ENCODE assay signal across 10 mouse cellular contexts in genomic region chr3:96098616-96099267, GRCm38 (mm10). TPM values are rescaled to one million over a fixed set of nuclear protein-coding genes. Genes with fewer than 3 reads are reported as not detected.
DNase-seq lines count a peak whose midpoint lies in the region; ATAC-seq and TF ChIP-seq lines count a peak whose summit lies in the region.
"Had no signal": no experiment of that assay in that cellular context is flagged by ENCODE, and none has a peak within 500 bp of the region (broad histone marks: within the 10 kb centered on the region; RNA-seq: fewer than 3 reads in every experiment).

No protein-coding gene starts in this region.

- H3K27ac ChIP-seq in heart, adult 2 months: no peak overlapping the region
- H3K27ac ChIP-seq in heart, embryonic 12.5 days (ENCODE audit: poor library complexity, severe bottlenecking): no peak overlapping the region
- peak overlapping the region; percentile 45; the same call in 1 of the 2 replicates for H3K27ac ChIP-seq in bone marrow macrophage, adult 2 months (ENCODE audit: insufficient read depth, low read depth, low read length)
- no peak overlapping the region for H3K27ac ChIP-seq in kidney, adult 2 months (ENCODE audit: insufficient read depth, low read depth, low read length)
- H3K27ac ChIP-seq in forebrain, postnatal 0 days (ENCODE audit: low read depth, low read length): no peak overlapping the region
- H3K27ac ChIP-seq in thymus, adult 2 months (ENCODE audit: control insufficient read depth, insufficient read depth, low read length): no peak overlapping the region
- H3K27ac ChIP-seq: neural tube, embryonic 12.5 days had no signal

- H3K9me3 ChIP-seq in heart, embryonic 12.5 days (replicated peaks): no peaks in the 10 kb centered on the region
- no peaks in the 10 kb centered on the region for H3K9me3 ChIP-seq in forebrain, postnatal 0 days (ENCODE audit: low read length)
- H3K9me3 ChIP-seq: neural tube, embryonic 12.5 days had no signal

- no peak for TF ChIP-seq CTCF in heart, adult 2 months (IDR thresholded peaks at IDR 0.05)
- TF ChIP-seq CTCF in bone marrow macrophage, adult 2 months (IDR thresholded peaks at IDR 0.05; ENCODE audit: low read depth, low read length): no peak
- TF ChIP-seq CTCF in kidney, adult 2 months (conservative IDR thresholded peaks at IDR 0.05; ENCODE audit: insufficient read depth, insufficient read length, low read depth, low read length): no peak
- TF ChIP-seq CTCF in forebrain, postnatal 0 days (IDR thresholded peaks at IDR 0.05; ENCODE audit: low read depth): no peak
- no peak for TF ChIP-seq CTCF in thymus, adult 2 months (IDR thresholded peaks at IDR 0.05; ENCODE audit: borderline replicate concordance, control insufficient read depth, extremely low read depth, insufficient read depth, low read length, poor library complexity)

- H3K9ac ChIP-seq in heart, adult 2 months (ENCODE audit: low read depth, low read length): no peak overlapping the region
- H3K9ac ChIP-seq in heart, embryonic 12.5 days: no peak overlapping the region
- H3K9ac ChIP-seq in forebrain, postnatal 0 days: no peak overlapping the region
- H3K9ac ChIP-seq: neural tube, embryonic 12.5 days had no signal

- no peaks in the 10 kb centered on the region for H3K27me3 ChIP-seq in heart, adult 2 months (ENCODE audit: control insufficient read depth, insufficient read depth, low read length)
- no peaks in the 10 kb centered on the region for H3K27me3 ChIP-seq in heart, embryonic 12.5 days (replicated peaks)
- no peaks in the 10 kb centered on the region for H3K27me3 ChIP-seq in kidney, adult 2 months (replicated peaks; ENCODE audit: control insufficient read depth, insufficient read depth, low read length)
- no peaks in the 10 kb centered on the region for H3K27me3 ChIP-seq in forebrain, postnatal 0 days (ENCODE audit: insufficient read depth, low read length)
- no peaks in the 10 kb centered on the region for H3K27me3 ChIP-seq in thymus, adult 2 months (ENCODE audit: control insufficient read depth, insufficient read depth, low read length)
- H3K27me3 ChIP-seq: neural tube, embryonic 12.5 days had no signal

- no peak overlapping the region for H3K4me3 ChIP-seq in heart, adult 2 months
- no peak overlapping the region for H3K4me3 ChIP-seq in heart, embryonic 12.5 days
- H3K4me3 ChIP-seq in bone marrow macrophage, adult 2 months (ENCODE audit: insufficient read depth, low read length): no peak overlapping the region
- no peak overlapping the region for H3K4me3 ChIP-seq in kidney, adult 2 months (ENCODE audit: insufficient read depth, low read depth, low read length)
- H3K4me3 ChIP-seq in forebrain, postnatal 0 days (ENCODE audit: low read depth, low read length): no peak overlapping the region
- no peak overlapping the region for H3K4me3 ChIP-seq in thymus, adult 2 months (ENCODE audit: control insufficient read depth, insufficient read depth, low read length)
- H3K4me3 ChIP-seq: neural tube, embryonic 12.5 days had no signal

- peak; percentile 35 to 55 for DNase-seq in heart, adult 2 months
- DNase-seq in kidney, adult 2 months: peak; percentile 57
- no peak for DNase-seq in forebrain, postnatal 0 days
- DNase-seq in thymus, postnatal 14 days: no peak
- no peak for DNase-seq in thymus, adult 2 months
- DNase-seq: cerebellum, postnatal 25 days had no signal

- intact Hi-C loops in heart, adult 2 months (cut with DNase I): no loop called here

- no peaks in the 10 kb centered on the region for H3K36me3 ChIP-seq in heart, adult 2 months (ENCODE audit: control insufficient read depth, insufficient read depth, low read length)
- no peaks in the 10 kb centered on the region for H3K36me3 ChIP-seq in heart, embryonic 12.5 days
- no peaks in the 10 kb centered on the region for H3K36me3 ChIP-seq in kidney, adult 2 months (ENCODE audit: control insufficient read depth, insufficient read depth, low read length)
- no peaks in the 10 kb centered on the region for H3K36me3 ChIP-seq in forebrain, postnatal 0 days (ENCODE audit: insufficient read depth)
- no peaks in the 10 kb centered on the region for H3K36me3 ChIP-seq in thymus, adult 2 months (ENCODE audit: control insufficient read depth, insufficient read depth, low read length)
- H3K36me3 ChIP-seq: neural tube, embryonic 12.5 days had no signal

- no peaks in the 10 kb centered on the region for H3K79me2 ChIP-seq in heart, adult 2 months (replicated peaks; ENCODE audit: control insufficient read depth, insufficient read depth, low read length)

- TF ChIP-seq POLR2A in heart, adult 2 months (IDR thresholded peaks at IDR 0.05; ENCODE audit: insufficient read depth, low read depth, low read length): no peak
- no peak for TF ChIP-seq POLR2A in bone marrow macrophage, adult 2 months (IDR thresholded peaks at IDR 0.05; ENCODE audit: borderline replicate concordance, low read depth, low read length)
- no peak for TF ChIP-seq POLR2A in kidney, adult 2 months (IDR thresholded peaks at IDR 0.05; ENCODE audit: low read depth, low read length)
- TF ChIP-seq POLR2A in thymus, adult 2 months (IDR thresholded peaks at IDR 0.05; ENCODE audit: control insufficient read depth, extremely low read depth, insufficient read depth, low read length, poor library complexity): no peak

- peaks cover 4% of the 10 kb centered on the region for H3K4me1 ChIP-seq in heart, adult 2 months (ENCODE audit: control insufficient read depth, insufficient read depth, low read length)
- peaks cover 22% of the 10 kb centered on the region for H3K4me1 ChIP-seq in heart, embryonic 12.5 days (replicated peaks)
- peaks cover 40% of the 10 kb centered on the region for H3K4me1 ChIP-seq in bone marrow macrophage, adult 2 months (ENCODE audit: control insufficient read depth, insufficient read depth, low read length)
- peaks cover 6% of the 10 kb centered on the region; the same call in 1 of the 2 replicates for H3K4me1 ChIP-seq in kidney, adult 2 months (ENCODE audit: control insufficient read depth, insufficient read depth, low read length)
- 0 out of 2 replicates have a peak, but pooled peaks cover 4% of the 10 kb centered on the region for H3K4me1 ChIP-seq in forebrain, postnatal 0 days (ENCODE audit: insufficient read depth)
- H3K4me1 ChIP-seq in thymus, adult 2 months (replicated peaks; ENCODE audit: control insufficient read depth, insufficient read depth, low read length): peaks cover 6% of the 10 kb centered on the region

- WGBS in heart, adult 2 months: 35% methylated on average over 7 of the region's 7 CpGs
- 41% methylated on average over 7 of the region's 7 CpGs for WGBS in heart, embryonic 12.5 days
- 38% methylated on average over 7 of the region's 7 CpGs for WGBS in kidney, adult 2 months
- whole genome bisulfite sequencing in forebrain, postnatal 0 days: 60% methylated on average over 7 of the region's 7 CpGs
- 69% methylated on average over 7 of the region's 7 CpGs for WGBS in thymus, adult 2 months

- ATAC-seq in heart, embryonic 12.5 days (ENCODE audit: insufficient number of reproducible peaks, low FRiP score): no peak
- ATAC-seq in megakaryocyte, adult 5-6 weeks (ENCODE audit: poor library complexity, severe bottlenecking): peak; percentile 60
- no peak for ATAC-seq in forebrain, postnatal 0 days

- H3K4me2 ChIP-seq in heart, embryonic 12.5 days: no peak overlapping the region
- no peak overlapping the region for H3K4me2 ChIP-seq in forebrain, postnatal 0 days (ENCODE audit: low read depth)
- H3K4me2 ChIP-seq: neural tube, embryonic 12.5 days had no signal

- TF ChIP-seq EP300 in heart, adult 2 months (IDR thresholded peaks at IDR 0.05; ENCODE audit: insufficient read depth, low read depth, low read length): no peak

RNA-seq across cellular contexts. Expression of gene Otud7b, which starts 5.6 kb away (rescaled TPM):
- 10 to 100 TPM; 46.0 to 57.4 TPM for total RNA-seq in heart, adult 2 months (2021)
- polyA plus RNA-seq in heart, adult 2 months (2012; rRNA removed): 10.9 and 15.8 TPM in 2 replicates
- polyA plus RNA-seq in heart, embryonic 12.5 days (2016; fragmentation: Nextera tagmentation; extraction: Ambion mirVana): 20.7 and 22.2 TPM in 2 replicates
- 4.7 and 5.1 TPM in 2 replicates for polyA plus RNA-seq in bone marrow macrophage, adult 2 months (2012; ENCODE audit: insufficient read depth, insufficient read length, missing spikeins)
- polyA plus RNA-seq in kidney, adult 2 months (2012; rRNA removed): 10.1 and 15.0 TPM in 2 replicates
- 1.2 and 1.3 TPM in 2 replicates for total RNA-seq in megakaryocyte, adult 5-6 weeks (2015)
- 3.1 and 4.8 TPM in 2 replicates for total RNA-seq in megakaryocyte, adult 5-6 weeks (2017)
- total RNA-seq in forebrain, postnatal 0 days (2014; rRNA removed): 6.2 and 13.5 TPM in 2 replicates
- 5.7 and 8.8 TPM in 2 replicates for polyA plus RNA-seq in forebrain, postnatal 0 days (2015; fragmentation: Nextera tagmentation; extraction: Ambion mirVana)
- 9.6 and 11.6 TPM in 2 replicates for polyA plus RNA-seq in thymus, adult 2 months (2012; rRNA removed)

RNA-seq across cellular contexts. Expression of gene Vps45, which starts 40.5 kb away (rescaled TPM):
- 10 to 100 TPM; 23.0 to 24.5 TPM for total RNA-seq in heart, adult 2 months (2021)
- polyA plus RNA-seq in heart, adult 2 months (2012; rRNA removed): 4.3 and 7.1 TPM in 2 replicates
- polyA plus RNA-seq in heart, embryonic 12.5 days (2016; fragmentation: Nextera tagmentation; extraction: Ambion mirVana): 30.0 and 32.8 TPM in 2 replicates
- 18.6 and 22.9 TPM in 2 replicates for polyA plus RNA-seq in bone marrow macrophage, adult 2 months (2012; ENCODE audit: insufficient read depth, insufficient read length, missing spikeins)
- polyA plus RNA-seq in kidney, adult 2 months (2012; rRNA removed): 6.7 and 7.9 TPM in 2 replicates
- 23.8 and 31.2 TPM in 2 replicates for total RNA-seq in megakaryocyte, adult 5-6 weeks (2015)
- 9.5 and 11.6 TPM in 2 replicates for total RNA-seq in megakaryocyte, adult 5-6 weeks (2017)
- total RNA-seq in forebrain, postnatal 0 days (2014; rRNA removed): 59.5 and 60.5 TPM in 2 replicates
- polyA plus RNA-seq in forebrain, postnatal 0 days (2015; fragmentation: Nextera tagmentation; extraction: Ambion mirVana): 65.1 and 68.3 TPM in 2 replicates
- 5.8 and 7.5 TPM in 2 replicates for polyA plus RNA-seq in thymus, adult 2 months (2012; rRNA removed)

Comparison
In these comparisons a context has a peak if more than half of its experiments do, and no peak if none do; other contexts are left out.
1. DNase-seq: peak in heart, adult 2 months (2 of 2) and kidney, adult 2 months (single experiment); none in forebrain, postnatal 0 days (single experiment), thymus, postnatal 14 days (single experiment) and thymus, adult 2 months (single experiment).